Mouse (Mus musculus) MEL (cell line): ENCODE data around the gene C330007P06Rik.

Source experiments
- CHD2 ChIP-seq: IDR thresholded peaks from 2 replicates; pipeline ENCODE4 v1.6.1; 2011; ENCODE audit warnings: low read length, improper control_type of control experiment
- CTCF ChIP-seq, 3 experiments: IDR thresholded peaks in 2 of 3; conservative IDR thresholded peaks in 1 of 3; 2 replicates each; pipeline ENCODE4 v1.5.1; 2011 to 2012; ENCODE audit warnings: low read length in 3 of 3, low read depth in 2 of 3, mild to moderate bottlenecking in 2 of 3, improper control_type of control experiment in 1 of 3, inconsistent platforms in 1 of 3, mixed read lengths in 1 of 3, moderate library complexity in 1 of 3; ENCODE audit not compliant: control insufficient read depth in 1 of 3, insufficient read depth in 1 of 3, poor library complexity in 1 of 3, severe bottlenecking in 1 of 3
- ELF1 ChIP-seq: IDR thresholded peaks from 2 replicates; pipeline ENCODE4 v1.6.1; 2014; ENCODE audit warnings: low read depth, mild to moderate bottlenecking, inconsistent platforms, low read length, improper control_type of control experiment, moderate library complexity
- EP300 ChIP-seq, 2 experiments: IDR thresholded peaks; 2 replicates each; pipeline ENCODE4 v1.6.1; 2011; ENCODE audit warnings: improper control_type of control experiment in 2 of 2, low read length in 2 of 2, low read depth in 1 of 2, mild to moderate bottlenecking in 1 of 2
- GATA1 ChIP-seq: IDR thresholded peaks from 2 replicates; pipeline ENCODE4 v1.6.1; 2011; ENCODE audit warnings: low read depth, low read length, improper control_type of control experiment
- MAZ ChIP-seq: IDR thresholded peaks from 2 replicates; pipeline ENCODE4 v1.6.1; 2012; ENCODE audit warnings: low read depth, mild to moderate bottlenecking, inconsistent platforms, low read length, improper control_type of control experiment
- MEF2A ChIP-seq: IDR thresholded peaks from 2 replicates; pipeline ENCODE4 v1.6.1; 2014; ENCODE audit warnings: low read depth, mild to moderate bottlenecking, inconsistent platforms, low read length, improper control_type of control experiment; ENCODE audit not compliant: poor library complexity, insufficient replicate concordance, severe bottlenecking; ENCODE audit errors: extremely low read depth
- MYB ChIP-seq: IDR thresholded peaks from 2 replicates; pipeline ENCODE4 v1.6.1; 2011; ENCODE audit warnings: mild to moderate bottlenecking, low read depth, low read length, improper control_type of control experiment
- POLR2A ChIP-seq, 2 experiments: IDR thresholded peaks; 2 replicates each; pipeline ENCODE4 v1.6.1; 2011 to 2012; ENCODE audit warnings: low read length in 2 of 2, mild to moderate bottlenecking in 2 of 2, control low read depth in 1 of 2, improper control_type of control experiment in 1 of 2, low read depth in 1 of 2, moderate library complexity in 1 of 2; ENCODE audit not compliant: control insufficient read depth in 1 of 2, insufficient read depth in 1 of 2, poor library complexity in 1 of 2
- SIN3A ChIP-seq: IDR thresholded peaks from 2 replicates; pipeline ENCODE4 v1.6.1; 2012; ENCODE audit warnings: low read length, improper control_type of control experiment, inconsistent platforms
- SMC3 ChIP-seq: IDR thresholded peaks from 2 replicates; pipeline ENCODE4 v1.6.1; 2011; ENCODE audit warnings: low read depth, low read length, improper control_type of control experiment
- ZC3H11A ChIP-seq: IDR thresholded peaks from 2 replicates; pipeline ENCODE4 v1.6.1; 2012; ENCODE audit warnings: low read depth, mild to moderate bottlenecking, inconsistent platforms, low read length, improper control_type of control experiment
- ZNF384 ChIP-seq: IDR thresholded peaks from 2 replicates; pipeline ENCODE4 v1.6.1; 2012; ENCODE audit warnings: low read depth, mild to moderate bottlenecking, inconsistent platforms, low read length, improper control_type of control experiment

- TF ChIP-seq EP300 (IDR thresholded peaks at IDR 0.05; ENCODE audit: low read depth in 1 of 2, low read length in 2 of 2): no peak
- TF ChIP-seq ELF1: no peak
- no peak for TF ChIP-seq ZC3H11A
- TF ChIP-seq ZNF384: no peak
- no peak for TF ChIP-seq SIN3A
- no peak for TF ChIP-seq CTCF (IDR thresholded peaks at IDR 0.05 in 2 of 3, conservative IDR thresholded peaks at IDR 0.05 in 1 of 3; ENCODE audit: control insufficient read depth in 1 of 3, insufficient read depth in 1 of 3, low read depth in 2 of 3, low read length in 3 of 3, poor library complexity in 1 of 3, severe bottlenecking in 1 of 3)
- no peak for TF ChIP-seq SMC3
- TF ChIP-seq GATA1: no peak
- no peak for TF ChIP-seq CHD2
- no peak for TF ChIP-seq MEF2A
- no peak for TF ChIP-seq MAZ
- no peak for TF ChIP-seq POLR2A (IDR thresholded peaks at IDR 0.05; ENCODE audit: control insufficient read depth in 1 of 2, insufficient read depth in 1 of 2, low read depth in 1 of 2, low read length in 2 of 2, poor library complexity in 1 of 2)
- TF ChIP-seq MYB: no peak
Measured at GRCm38 (mm10) chrX:36775520-36775919, 98.4 kb downstream of the C330007P06Rik start.
